ENCODE assay signal across 1 mouse cellular context in genomic region chr17:87639242-87639641, GRCm38 (mm10).
TF ChIP-seq lines count a peak whose summit lies in the region.

No protein-coding gene starts in this region.

TF ChIP-seq in MEL, 35 proteins besides CTCF, POLR2A, EP300 and RAD21 (continued from another document):
- TF ChIP-seq SMC3 (IDR thresholded peaks at IDR 0.05; ENCODE audit: low read depth, low read length) = peak; percentile 13; the same call in 1 of the 2 replicates
- TF ChIP-seq SIN3A (IDR thresholded peaks at IDR 0.05; ENCODE audit: low read length) = no peak
- no peak for TF ChIP-seq TAL1 (IDR thresholded peaks at IDR 0.05; ENCODE audit: low read length)
- TF ChIP-seq JUND (IDR thresholded peaks at IDR 0.05; ENCODE audit: low read depth, low read length) = 0 out of 2 replicates have a peak, but pooled peaks have one; percentile 68
